Mouse (Mus musculus) testis, adult 2 months (tissue): ENCODE results near the gene Tmem45a2. TPM values are rescaled to one million over a fixed set of nuclear protein-coding genes. Genes with fewer than 3 reads are reported as not detected.

Experiments
- H3K27ac ChIP-seq: fragments of 200-500 bp; 2 replicates; pipeline ENCODE4 v1.5.1; 2012; ENCODE audit warnings: low read depth, low read length; ENCODE audit not compliant: control insufficient read depth, insufficient read depth
- H3K27me3 ChIP-seq: fragments of 200-500 bp; 2 replicates; pipeline ENCODE4 v1.6.1; 2012; ENCODE audit warnings: mild to moderate bottlenecking, low read length, moderate library complexity; ENCODE audit not compliant: control insufficient read depth, insufficient read depth
- H3K36me3 ChIP-seq: fragments of 200-500 bp; 2 replicates; pipeline ENCODE4 v1.6.1; 2012; ENCODE audit warnings: mild to moderate bottlenecking, low read length; ENCODE audit not compliant: control insufficient read depth, insufficient read depth
- H3K4me1 ChIP-seq: fragments of 200-500 bp; 2 replicates; pipeline ENCODE4 v1.6.1; 2012; ENCODE audit warnings: low read length; ENCODE audit not compliant: control insufficient read depth, insufficient read depth
- H3K4me3 ChIP-seq: fragments of 200-500 bp; 2 replicates; pipeline ENCODE4 v1.5.1; 2012; ENCODE audit warnings: low read depth, mild to moderate bottlenecking, low read length, moderate library complexity, mixed read lengths; ENCODE audit not compliant: control insufficient read depth
- CTCF ChIP-seq: fragments of 200-500 bp; IDR thresholded peaks from 2 replicates; pipeline ENCODE4 v1.5.1; 2012; ENCODE audit warnings: low read depth, mild to moderate bottlenecking, inconsistent platforms, low read length, moderate library complexity; ENCODE audit not compliant: control insufficient read depth, insufficient read depth, insufficient replicate concordance
- POLR2A ChIP-seq: fragments of 200-500 bp; IDR thresholded peaks from 2 replicates; pipeline ENCODE4 v1.6.1; 2012; ENCODE audit warnings: low read depth, mild to moderate bottlenecking, inconsistent platforms, low read length, moderate library complexity; ENCODE audit not compliant: control insufficient read depth
- polyA plus RNA-seq: library from polyadenylated mRNA; depleted of rRNA; stranded (reverse); fragments of >200 nt; gene quantifications from 2 replicates; pipeline ENCODE4 v1.2.3, GENCODE M21; 2012

The Tmem45a2 gene
- polyA plus RNA-seq, 1 experiment: 1.7 TPM

DNA sequence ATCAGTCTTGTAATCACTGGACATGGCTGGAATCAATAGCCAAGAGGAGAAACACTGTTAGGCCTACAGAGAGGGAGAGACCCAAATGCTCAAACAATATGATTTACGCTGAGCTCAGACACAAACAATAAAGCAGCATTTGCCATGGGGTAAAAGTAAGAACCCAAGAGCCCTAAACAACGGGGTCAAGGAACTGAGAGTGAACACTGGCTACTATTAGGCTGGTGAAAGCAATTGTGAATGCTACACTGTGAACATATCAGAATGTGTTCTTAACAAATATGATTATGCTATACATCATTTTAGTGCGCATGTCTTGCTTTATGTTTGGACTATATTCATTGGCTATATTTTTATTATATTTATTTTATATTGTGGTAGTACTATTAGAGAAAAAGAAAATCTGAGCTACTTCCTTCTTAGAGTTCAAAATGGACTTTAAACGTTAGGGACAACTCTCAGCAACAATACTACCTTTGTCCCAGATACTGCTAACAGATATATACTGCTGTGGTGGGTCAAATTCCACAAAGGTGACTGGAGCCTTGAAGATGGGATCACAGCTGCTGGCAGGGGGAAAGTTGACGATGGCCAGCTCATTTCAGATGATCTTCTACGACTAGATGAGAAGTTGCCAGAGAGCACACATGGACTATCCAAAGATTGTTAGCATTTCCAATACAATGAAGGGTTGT, 21.9 kb upstream of the Tmem45a2 start:
- H3K36me3 ChIP-seq: no peaks in the 10 kb centered on the region
- H3K4me1 ChIP-seq: no peaks in the 10 kb centered on the region
- H3K27ac ChIP-seq: no peak overlapping the region
- no peak for TF ChIP-seq CTCF
- TF ChIP-seq POLR2A: no peak
- no peak overlapping the region for H3K4me3 ChIP-seq
- H3K27me3 ChIP-seq: no peaks in the 10 kb centered on the region

DNA sequence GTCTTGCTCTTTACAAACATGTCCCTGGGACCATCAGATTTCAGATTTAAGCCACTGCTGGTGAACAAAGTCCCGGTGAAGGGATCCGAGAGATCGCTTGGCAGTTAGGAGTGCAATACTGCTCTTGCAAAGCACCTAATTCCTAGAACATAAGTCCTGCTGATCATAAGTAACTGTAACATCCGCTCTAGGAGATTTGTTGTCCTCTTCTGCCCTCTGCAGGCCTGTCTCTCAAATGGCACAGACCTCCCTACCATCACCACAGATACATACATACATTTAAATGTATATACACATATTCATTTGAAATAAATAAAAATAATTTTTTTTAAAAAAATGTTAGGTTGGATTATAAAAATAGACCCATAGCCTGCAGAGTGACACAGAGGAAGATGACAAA, 21.3 kb upstream of the Tmem45a2 start:
- TF ChIP-seq CTCF (no peak), POLR2A (no peak)
- H3K4me3 ChIP-seq: no peak overlapping the region
- H3K27ac ChIP-seq: no peak overlapping the region
- no peaks in the 10 kb centered on the region for H3K4me1 ChIP-seq
- no peaks in the 10 kb centered on the region for H3K27me3 ChIP-seq
- H3K36me3 ChIP-seq: no peaks in the 10 kb centered on the region

DNA sequence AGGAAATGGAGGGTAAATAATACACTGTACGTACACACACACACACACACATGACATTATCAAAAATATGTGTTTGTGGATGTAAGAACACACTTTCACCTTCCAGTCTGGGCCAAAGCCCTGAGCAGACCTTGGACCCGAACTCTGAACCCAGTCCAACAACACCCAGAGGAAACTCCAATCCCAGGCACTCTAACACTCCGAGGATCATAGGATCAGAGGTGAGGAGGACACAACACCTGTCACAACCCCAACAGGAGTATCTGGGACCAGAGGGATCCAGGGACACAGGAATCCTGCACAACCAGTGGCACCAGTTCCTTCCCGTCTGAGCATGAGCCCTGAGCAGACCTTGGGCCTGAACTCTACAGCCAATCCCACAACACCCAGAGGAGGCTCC, 8.4 kb upstream of the Tmem45a2 start:
- no peak for TF ChIP-seq CTCF
- TF ChIP-seq POLR2A: no peak
- Histone ChIP-seq H3K27me3 (no peaks in the 10 kb centered on the region), H3K27ac (no peak overlapping the region), H3K4me1 (no peaks in the 10 kb centered on the region), H3K4me3 (no peak overlapping the region), H3K36me3 (no peaks in the 10 kb centered on the region)

DNA sequence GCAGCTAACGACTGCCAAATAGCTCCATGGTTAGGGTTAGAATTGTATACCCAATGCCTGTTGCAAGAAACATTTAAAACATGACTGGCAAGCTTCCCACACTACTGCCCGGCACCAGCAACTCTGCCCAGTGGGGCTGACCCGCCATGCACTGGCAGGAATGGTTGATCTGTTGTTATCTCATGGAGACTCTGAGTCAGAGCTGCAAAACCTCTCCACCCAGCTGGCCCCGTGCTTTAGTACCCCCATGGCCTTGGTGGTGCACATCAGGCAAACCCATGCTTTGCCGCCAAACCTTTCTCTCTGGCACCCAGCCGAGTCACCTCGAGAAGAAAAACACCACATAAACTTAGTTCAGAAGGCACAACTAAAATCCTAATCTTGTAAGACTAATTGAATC, 4.8 kb upstream of the Tmem45a2 start:
- no peak overlapping the region for H3K27ac ChIP-seq
- no peak overlapping the region for H3K4me3 ChIP-seq
- H3K27me3 ChIP-seq: no peaks in the 10 kb centered on the region
- H3K36me3 ChIP-seq: no peaks in the 10 kb centered on the region
- TF ChIP-seq CTCF: no peak
- no peak for TF ChIP-seq POLR2A
- H3K4me1 ChIP-seq: no peaks in the 10 kb centered on the region

DNA sequence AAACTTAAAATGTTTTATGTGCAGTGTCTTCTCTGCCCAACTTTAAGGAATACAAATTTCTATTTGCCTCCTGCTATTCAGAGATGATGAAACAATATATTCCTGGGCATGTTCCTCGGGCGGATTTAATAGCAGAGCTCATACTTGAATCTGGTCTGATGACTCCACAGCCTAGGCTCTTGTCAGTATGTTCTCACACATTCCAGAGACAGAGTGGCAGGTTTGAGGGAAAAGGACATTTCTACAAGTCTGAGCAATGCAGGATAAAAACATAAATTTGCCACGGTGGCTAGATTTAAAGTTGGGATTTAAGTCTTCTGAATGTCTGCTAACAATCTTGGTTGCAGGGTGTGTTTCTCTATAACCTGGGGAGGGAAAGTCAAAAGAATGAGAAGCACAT, 9.1 kb downstream of the Tmem45a2 start:
- TF ChIP-seq CTCF: no peak
- no peak for TF ChIP-seq POLR2A
- no peaks in the 10 kb centered on the region for H3K27me3 ChIP-seq
- H3K27ac ChIP-seq: no peak overlapping the region
- no peaks in the 10 kb centered on the region for H3K36me3 ChIP-seq
- H3K4me3 ChIP-seq: no peak overlapping the region
- no peaks in the 10 kb centered on the region for H3K4me1 ChIP-seq

DNA sequence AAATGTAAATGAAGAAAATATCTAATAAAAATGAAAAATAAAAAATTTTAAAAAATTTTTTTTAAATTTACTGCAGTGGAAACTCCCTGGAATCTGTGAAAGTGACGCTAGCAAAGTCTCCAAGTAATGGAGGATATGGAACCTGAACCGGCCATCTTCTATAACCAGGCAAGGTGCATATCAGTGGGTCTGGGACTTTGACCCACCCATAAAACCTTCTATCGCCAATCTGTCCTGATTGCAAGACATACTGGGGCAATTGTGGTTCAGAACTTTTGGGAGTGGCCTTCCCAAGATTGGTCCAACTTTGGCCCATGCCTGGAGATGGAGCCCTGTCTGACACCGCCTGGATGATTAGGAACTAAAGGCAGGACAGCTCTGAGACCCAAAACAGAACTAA, 14.2 kb downstream of the Tmem45a2 start:
- Histone ChIP-seq H3K4me1 (no peaks in the 10 kb centered on the region), H3K36me3 (no peaks in the 10 kb centered on the region), H3K27ac (no peak overlapping the region), H3K27me3 (no peaks in the 10 kb centered on the region), H3K4me3 (no peak overlapping the region)
- TF ChIP-seq POLR2A (no peak), CTCF (no peak)

DNA sequence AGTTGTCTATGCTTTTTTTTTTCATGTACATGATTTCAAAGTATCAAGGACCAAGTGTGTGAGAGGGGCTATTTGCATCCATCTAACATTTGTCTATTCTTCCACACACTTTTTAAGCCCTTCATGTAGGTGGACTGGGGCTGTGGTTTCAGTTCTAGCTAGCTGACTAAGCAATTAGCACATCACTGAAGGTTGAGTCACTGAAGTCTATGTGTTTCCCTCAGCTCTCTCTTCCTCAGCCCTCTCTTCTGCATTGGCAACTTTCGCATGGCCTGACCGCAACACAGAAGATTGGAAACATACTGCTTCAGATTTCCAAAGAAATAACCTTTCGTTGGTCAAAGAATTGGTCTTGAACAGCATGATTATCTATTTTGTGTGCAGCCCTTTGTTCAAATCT, 21.2 kb downstream of the Tmem45a2 start:
- TF ChIP-seq CTCF (no peak), POLR2A (no peak)
- H3K27ac ChIP-seq: no peak overlapping the region
- H3K36me3 ChIP-seq: no peaks in the 10 kb centered on the region
- no peaks in the 10 kb centered on the region for H3K4me1 ChIP-seq
- H3K4me3 ChIP-seq: no peak overlapping the region
- H3K27me3 ChIP-seq: no peaks in the 10 kb centered on the region

DNA sequence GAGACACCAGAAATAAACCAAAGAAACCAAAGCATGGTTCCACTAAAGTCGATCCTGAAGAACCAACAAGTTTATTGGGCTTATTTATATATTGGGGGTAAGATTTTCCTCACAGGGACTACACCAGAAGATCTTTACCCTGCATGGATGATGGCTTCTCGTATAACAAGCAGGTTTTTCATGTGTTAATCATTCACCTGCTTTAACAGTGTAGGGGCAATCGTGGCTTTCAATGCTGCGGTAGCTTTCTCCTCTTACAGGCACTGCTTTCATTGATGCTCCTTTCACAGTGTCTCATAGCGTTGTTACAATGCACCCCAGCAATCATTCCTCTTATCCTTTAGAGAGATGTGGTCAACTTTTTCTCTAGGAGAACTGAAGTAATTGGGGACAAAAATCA, 32.6 kb downstream of the Tmem45a2 start:
- no peaks in the 10 kb centered on the region for H3K4me1 ChIP-seq
- H3K4me3 ChIP-seq: no peak overlapping the region
- no peak overlapping the region for H3K27ac ChIP-seq
- H3K27me3 ChIP-seq: no peaks in the 10 kb centered on the region
- H3K36me3 ChIP-seq: no peaks in the 10 kb centered on the region
- no peak for TF ChIP-seq POLR2A
- no peak for TF ChIP-seq CTCF
